Mouse (Mus musculus): ENCODE measurements around the gene Rbl2. TPM values are rescaled to one million over a fixed set of nuclear protein-coding genes. Genes with fewer than 3 reads are reported as not detected.

Gene Rbl2
- polyA plus RNA-seq, 1 experiment from 2014 or later = 26.6 TPM

DNA sequence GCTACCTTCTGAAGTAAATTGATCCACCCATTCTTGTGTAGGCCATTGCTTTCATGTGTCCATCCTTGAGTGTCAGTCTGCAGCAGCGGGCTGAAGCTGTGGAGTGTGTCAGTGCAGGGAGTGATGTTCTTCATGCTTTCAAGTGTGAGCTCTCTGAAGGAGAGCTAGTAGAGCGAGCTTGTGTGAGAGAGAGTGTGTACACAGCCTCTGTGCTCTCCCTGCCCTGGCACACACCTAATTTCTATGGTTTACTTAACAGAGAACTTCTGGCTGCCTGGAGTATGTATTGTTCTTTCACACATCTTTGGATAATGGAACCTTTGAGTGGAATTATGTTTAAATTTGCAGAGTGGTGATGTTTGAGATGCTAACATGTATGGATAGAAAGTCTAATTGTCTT lies 19.7 kb downstream of the Rbl2 start:
- WGBS = 91% methylated on average over 2 of the region's 2 CpGs
- H3K4me1 ChIP-seq (replicated peaks; ENCODE audit: control insufficient read depth, insufficient read depth, low read length) = no peaks in the 10 kb centered on the region
- no peak overlapping the region for H3K4me2 ChIP-seq (ENCODE audit: low read length)
- H3K27ac ChIP-seq (ENCODE audit: low read length) = no peak overlapping the region
- no peak for ATAC-seq
- no peaks in the 10 kb centered on the region for H3K9me3 ChIP-seq (ENCODE audit: control insufficient read depth, low read length)
- H3K27me3 ChIP-seq (replicated peaks; ENCODE audit: control insufficient read depth, insufficient read depth, low read length) = no peaks in the 10 kb centered on the region
- no peak overlapping the region for H3K4me3 ChIP-seq (replicated peaks; ENCODE audit: low read length)
- H3K36me3 ChIP-seq (ENCODE audit: control insufficient read depth, insufficient read depth) = peaks cover 9% of the 10 kb centered on the region
- no peak overlapping the region for H3K9ac ChIP-seq (replicated peaks; ENCODE audit: low read depth, low read length)

DNA sequence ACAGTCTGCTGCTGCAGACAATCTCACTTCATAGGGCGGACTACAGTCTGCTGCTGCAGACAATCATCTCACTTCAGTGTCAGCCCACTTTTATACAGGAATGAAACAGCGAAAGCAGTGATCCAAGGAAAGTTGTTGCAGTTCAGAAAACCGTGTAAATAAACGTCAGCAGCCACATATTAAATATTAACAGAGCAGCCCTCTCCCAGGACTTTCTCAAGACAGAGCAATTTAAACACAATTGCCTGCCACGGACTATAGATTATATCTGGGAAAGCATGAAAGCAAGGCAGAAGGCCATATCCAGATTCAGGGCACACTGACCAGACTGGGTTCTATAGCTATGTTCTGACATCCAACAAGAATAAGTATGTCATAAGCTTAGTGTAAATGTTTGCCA lies 24.3 kb downstream of the Rbl2 start:
- Histone ChIP-seq H3K27ac (ENCODE audit: low read length) (no peak overlapping the region), H3K4me2 (ENCODE audit: low read length) (no peak overlapping the region), H3K9ac (replicated peaks; ENCODE audit: low read depth, low read length) (no peak overlapping the region), H3K4me1 (replicated peaks; ENCODE audit: control insufficient read depth, insufficient read depth, low read length) (no peaks in the 10 kb centered on the region), H3K4me3 (replicated peaks; ENCODE audit: low read length) (no peak overlapping the region), H3K9me3 (ENCODE audit: control insufficient read depth, low read length) (no peaks in the 10 kb centered on the region), H3K27me3 (replicated peaks; ENCODE audit: control insufficient read depth, insufficient read depth, low read length) (no peaks in the 10 kb centered on the region), H3K36me3 (ENCODE audit: control insufficient read depth, insufficient read depth) (peaks cover 22% of the 10 kb centered on the region)
- ATAC-seq = no peak
- 93% methylated on average over 5 of the region's 5 CpGs for WGBS

DNA sequence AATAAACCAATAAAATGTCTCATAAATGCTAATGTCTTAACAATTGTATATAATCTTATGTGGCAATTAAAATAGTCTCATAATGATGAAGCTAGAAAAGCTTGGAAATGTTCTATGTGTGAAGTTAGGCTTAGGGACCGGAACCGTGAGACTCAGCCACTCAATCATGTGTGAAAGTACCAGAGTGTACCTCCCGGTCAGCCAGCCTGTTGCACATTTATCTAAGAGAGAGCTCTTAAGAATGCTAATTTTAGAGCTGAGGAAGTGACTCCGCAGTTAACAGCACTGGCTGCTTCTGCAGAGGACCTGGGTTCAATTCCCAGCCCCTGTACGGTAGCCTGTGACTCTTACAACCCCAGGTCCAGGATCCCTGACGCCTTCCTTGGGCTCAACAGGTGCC lies 28.2 kb downstream of the Rbl2 start:
- Histone ChIP-seq H3K4me1 (replicated peaks; ENCODE audit: control insufficient read depth, insufficient read depth, low read length) (no peaks in the 10 kb centered on the region), H3K9ac (replicated peaks; ENCODE audit: low read depth, low read length) (no peak overlapping the region), H3K27ac (ENCODE audit: low read length) (no peak overlapping the region), H3K36me3 (ENCODE audit: control insufficient read depth, insufficient read depth) (peaks cover 15% of the 10 kb centered on the region), H3K4me3 (replicated peaks; ENCODE audit: low read length) (no peak overlapping the region), H3K9me3 (ENCODE audit: control insufficient read depth, low read length) (no peaks in the 10 kb centered on the region), H3K4me2 (ENCODE audit: low read length) (no peak overlapping the region), H3K27me3 (replicated peaks; ENCODE audit: control insufficient read depth, insufficient read depth, low read length) (no peaks in the 10 kb centered on the region)
- no peak for ATAC-seq
- 91% methylated on average over 6 of the region's 6 CpGs for WGBS

DNA sequence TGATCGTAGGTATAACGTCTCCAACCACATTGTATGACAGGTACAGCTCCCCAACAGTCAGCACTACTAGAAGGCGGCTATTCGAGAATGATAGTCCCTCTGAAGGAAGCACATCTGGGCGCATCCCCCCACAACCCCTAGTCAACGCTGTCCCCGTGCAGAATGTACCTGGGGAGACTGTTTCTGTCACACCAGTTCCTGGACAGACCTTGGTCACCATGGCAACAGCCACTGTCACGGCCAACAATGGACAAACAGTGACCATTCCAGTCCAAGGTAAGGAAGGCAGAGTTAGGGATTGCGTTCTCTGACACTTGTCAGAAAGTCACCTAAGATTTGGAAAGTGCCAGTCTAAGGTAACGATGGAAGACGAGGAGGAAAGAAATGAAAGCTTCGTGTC lies 36.4 kb downstream of the Rbl2 start:
- H3K9me3 ChIP-seq (ENCODE audit: control insufficient read depth, low read length) = no peaks in the 10 kb centered on the region
- H3K36me3 ChIP-seq (ENCODE audit: control insufficient read depth, insufficient read depth) = peaks cover 8% of the 10 kb centered on the region
- no peaks in the 10 kb centered on the region for H3K4me1 ChIP-seq (replicated peaks; ENCODE audit: control insufficient read depth, insufficient read depth, low read length)
- WGBS = 91% methylated on average over 12 of the region's 12 CpGs
- no peaks in the 10 kb centered on the region for H3K27me3 ChIP-seq (replicated peaks; ENCODE audit: control insufficient read depth, insufficient read depth, low read length)
- no peak for ATAC-seq
- H3K4me3 ChIP-seq (replicated peaks; ENCODE audit: low read length) = no peak overlapping the region
- no peak overlapping the region for H3K27ac ChIP-seq (ENCODE audit: low read length)
- no peak overlapping the region for H3K9ac ChIP-seq (replicated peaks; ENCODE audit: low read depth, low read length)
- H3K4me2 ChIP-seq (ENCODE audit: low read length) = no peak overlapping the region

DNA sequence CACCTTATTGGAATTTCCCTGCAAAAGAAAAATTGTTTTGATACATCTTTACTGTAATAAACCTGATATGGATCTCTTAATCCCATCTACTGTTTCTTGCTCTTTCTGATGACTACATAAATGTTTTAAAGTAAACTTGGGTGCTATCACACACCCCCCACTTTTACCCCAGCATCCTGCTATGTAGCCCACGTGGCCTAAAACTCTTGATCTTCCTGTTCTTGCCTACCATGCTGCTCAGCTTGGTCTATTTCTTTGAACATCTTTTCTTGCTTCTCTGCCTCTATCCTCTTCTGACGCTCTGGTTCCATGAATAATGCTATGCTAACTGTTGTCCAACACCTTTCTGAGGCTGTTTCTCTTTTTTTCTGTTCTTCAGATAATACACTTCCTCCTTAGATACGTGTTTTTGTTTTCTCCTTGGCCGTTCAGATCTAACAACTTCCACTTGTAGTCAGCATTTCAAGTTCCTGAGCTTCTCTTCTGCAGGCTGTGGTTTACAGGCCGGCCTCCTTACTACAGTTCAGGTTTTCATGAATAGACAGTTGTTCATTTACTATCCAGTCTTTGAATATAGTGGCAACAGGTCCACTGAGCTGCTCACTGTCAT lies 42.1 kb downstream of the Rbl2 start:
- Histone ChIP-seq H3K4me1 (replicated peaks; ENCODE audit: control insufficient read depth, insufficient read depth, low read length) (no peaks in the 10 kb centered on the region), H3K36me3 (ENCODE audit: control insufficient read depth, insufficient read depth) (peaks cover 17% of the 10 kb centered on the region), H3K9me3 (ENCODE audit: control insufficient read depth, low read length) (no peaks in the 10 kb centered on the region), H3K9ac (replicated peaks; ENCODE audit: low read depth, low read length) (no peak overlapping the region), H3K27me3 (replicated peaks; ENCODE audit: control insufficient read depth, insufficient read depth, low read length) (no peaks in the 10 kb centered on the region), H3K27ac (ENCODE audit: low read length) (no peak overlapping the region), H3K4me3 (replicated peaks; ENCODE audit: low read length) (no peak overlapping the region), H3K4me2 (ENCODE audit: low read length) (no peak overlapping the region)
- ATAC-seq = no peak
- 92% methylated on average over 5 of the region's 5 CpGs for WGBS

DNA sequence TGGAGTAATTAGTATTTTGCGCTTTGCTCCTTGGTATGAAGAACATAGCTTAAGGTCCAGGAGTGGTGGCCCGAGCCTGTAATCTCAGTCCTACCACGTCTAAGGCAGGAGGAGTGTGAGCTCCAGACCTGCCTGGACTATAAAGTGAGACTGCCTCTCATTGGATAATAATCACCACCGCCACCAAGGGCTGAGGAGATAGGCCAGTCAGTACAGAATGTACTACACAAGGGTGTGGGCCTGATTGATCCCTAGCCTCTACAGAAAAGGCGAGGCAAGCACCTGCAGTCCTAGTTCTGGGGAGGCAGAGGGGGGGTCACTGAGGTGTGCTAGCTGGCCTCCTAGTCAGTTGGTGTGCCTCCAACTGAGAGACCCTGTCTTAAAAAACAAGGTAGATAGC lies 44.6 kb downstream of the Rbl2 start:
- WGBS = 94% methylated on average over 5 of the region's 5 CpGs
- Histone ChIP-seq H3K36me3 (ENCODE audit: control insufficient read depth, insufficient read depth) (peaks cover 24% of the 10 kb centered on the region), H3K27me3 (replicated peaks; ENCODE audit: control insufficient read depth, insufficient read depth, low read length) (no peaks in the 10 kb centered on the region)

DNA sequence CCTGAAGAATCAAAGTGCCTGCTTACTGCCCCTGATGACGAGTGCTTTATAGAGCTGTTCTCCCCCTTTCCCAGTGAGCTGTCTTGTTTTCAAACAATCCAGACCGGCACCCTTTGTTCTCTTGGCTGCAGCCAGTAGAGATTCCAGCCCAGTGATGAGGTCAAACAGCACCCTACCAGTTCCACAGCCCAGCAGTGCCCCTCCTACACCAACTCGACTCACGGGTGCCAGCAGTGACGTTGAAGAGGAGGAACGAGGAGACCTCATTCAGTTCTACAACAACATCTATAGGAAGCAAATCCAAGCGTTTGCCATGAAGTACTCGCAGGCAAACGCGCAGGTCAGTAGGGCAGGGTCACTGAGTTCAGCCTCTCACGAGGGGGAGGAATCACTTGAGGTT lies 45.1 kb downstream of the Rbl2 start:
- 79% methylated on average over 11 of the region's 11 CpGs for WGBS

More for the DNA sequence above, 44.6 kb downstream of the Rbl2 start:
- ATAC-seq = no peak
- Histone ChIP-seq H3K4me1 (replicated peaks; ENCODE audit: control insufficient read depth, insufficient read depth, low read length) (no peaks in the 10 kb centered on the region), H3K4me3 (replicated peaks; ENCODE audit: low read length) (no peak overlapping the region), H3K4me2 (ENCODE audit: low read length) (no peak overlapping the region), H3K27ac (ENCODE audit: low read length) (no peak overlapping the region), H3K9ac (replicated peaks; ENCODE audit: low read depth, low read length) (no peak overlapping the region), H3K9me3 (ENCODE audit: control insufficient read depth, low read length) (no peaks in the 10 kb centered on the region)

DNA sequence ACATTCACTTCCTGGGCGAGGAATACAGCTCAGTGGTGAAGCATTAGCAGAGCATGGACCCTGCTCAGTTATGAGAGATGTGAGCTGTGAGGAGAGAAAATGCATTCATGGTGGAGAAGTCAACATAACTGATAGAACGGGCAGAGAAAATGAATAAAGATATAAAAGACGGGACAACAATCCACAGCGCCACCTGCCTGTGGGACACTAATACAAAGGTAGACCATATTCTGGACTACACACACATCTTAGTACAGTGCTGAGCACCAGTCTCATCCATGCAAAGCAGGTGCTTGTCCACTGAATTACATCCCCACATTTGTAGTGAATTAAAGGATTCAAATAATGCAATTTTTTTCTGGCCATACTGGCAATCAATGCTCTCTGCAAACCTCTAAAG lies 47.7 kb downstream of the Rbl2 start:
- ATAC-seq = no peak
- Histone ChIP-seq H3K27me3 (replicated peaks; ENCODE audit: control insufficient read depth, insufficient read depth, low read length) (no peaks in the 10 kb centered on the region), H3K9me3 (ENCODE audit: control insufficient read depth, low read length) (no peaks in the 10 kb centered on the region), H3K4me2 (ENCODE audit: low read length) (no peak overlapping the region), H3K4me3 (replicated peaks; ENCODE audit: low read length) (no peak overlapping the region), H3K9ac (replicated peaks; ENCODE audit: low read depth, low read length) (no peak overlapping the region), H3K4me1 (replicated peaks; ENCODE audit: control insufficient read depth, insufficient read depth, low read length) (no peaks in the 10 kb centered on the region), H3K36me3 (ENCODE audit: control insufficient read depth, insufficient read depth) (peaks cover 25% of the 10 kb centered on the region), H3K27ac (ENCODE audit: low read length) (no peak overlapping the region)
- WGBS = 93% methylated on average over 4 of the region's 4 CpGs

More for the DNA sequence above, 45.1 kb downstream of the Rbl2 start:
- ATAC-seq = no peak
- no peak overlapping the region for H3K27ac ChIP-seq (ENCODE audit: low read length)
- H3K4me2 ChIP-seq (ENCODE audit: low read length) = no peak overlapping the region
- no peak overlapping the region for H3K4me3 ChIP-seq (replicated peaks; ENCODE audit: low read length)
- H3K36me3 ChIP-seq (ENCODE audit: control insufficient read depth, insufficient read depth) = peaks cover 24% of the 10 kb centered on the region
- H3K9me3 ChIP-seq (ENCODE audit: control insufficient read depth, low read length) = no peaks in the 10 kb centered on the region
- H3K4me1 ChIP-seq (replicated peaks; ENCODE audit: control insufficient read depth, insufficient read depth, low read length) = no peaks in the 10 kb centered on the region
- H3K27me3 ChIP-seq (replicated peaks; ENCODE audit: control insufficient read depth, insufficient read depth, low read length) = no peaks in the 10 kb centered on the region
- H3K9ac ChIP-seq (replicated peaks; ENCODE audit: low read depth, low read length) = no peak overlapping the region

DNA sequence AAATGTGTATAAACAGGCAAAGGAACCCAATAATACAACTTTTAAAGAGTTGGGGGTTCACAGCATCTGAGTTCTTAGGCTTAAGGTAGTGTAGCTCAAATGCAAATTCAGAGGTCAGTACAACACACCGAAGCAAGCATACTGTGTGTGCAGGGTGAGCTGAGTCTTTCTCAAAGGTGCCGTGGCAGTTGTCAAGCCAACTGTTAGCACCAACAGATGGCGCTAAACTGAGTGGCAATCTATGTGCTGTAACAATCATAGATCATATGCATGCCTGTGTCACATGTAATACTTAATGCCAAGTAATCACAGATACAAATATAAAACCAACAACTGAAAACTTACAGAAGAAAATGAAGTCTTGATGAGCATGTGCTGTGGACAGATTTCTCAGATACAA lies 48.3 kb downstream of the Rbl2 start:
- no peak overlapping the region for H3K27ac ChIP-seq (ENCODE audit: low read length)
- no peaks in the 10 kb centered on the region for H3K27me3 ChIP-seq (replicated peaks; ENCODE audit: control insufficient read depth, insufficient read depth, low read length)
- no peak overlapping the region for H3K4me3 ChIP-seq (replicated peaks; ENCODE audit: low read length)
- 73% methylated on average over 3 of the region's 3 CpGs for WGBS
- H3K9me3 ChIP-seq (ENCODE audit: control insufficient read depth, low read length) = no peaks in the 10 kb centered on the region
- H3K36me3 ChIP-seq (ENCODE audit: control insufficient read depth, insufficient read depth) = peaks cover 30% of the 10 kb centered on the region
- no peak overlapping the region for H3K9ac ChIP-seq (replicated peaks; ENCODE audit: low read depth, low read length)
- no peak for ATAC-seq
- no peaks in the 10 kb centered on the region for H3K4me1 ChIP-seq (replicated peaks; ENCODE audit: control insufficient read depth, insufficient read depth, low read length)
- no peak overlapping the region for H3K4me2 ChIP-seq (ENCODE audit: low read length)

DNA sequence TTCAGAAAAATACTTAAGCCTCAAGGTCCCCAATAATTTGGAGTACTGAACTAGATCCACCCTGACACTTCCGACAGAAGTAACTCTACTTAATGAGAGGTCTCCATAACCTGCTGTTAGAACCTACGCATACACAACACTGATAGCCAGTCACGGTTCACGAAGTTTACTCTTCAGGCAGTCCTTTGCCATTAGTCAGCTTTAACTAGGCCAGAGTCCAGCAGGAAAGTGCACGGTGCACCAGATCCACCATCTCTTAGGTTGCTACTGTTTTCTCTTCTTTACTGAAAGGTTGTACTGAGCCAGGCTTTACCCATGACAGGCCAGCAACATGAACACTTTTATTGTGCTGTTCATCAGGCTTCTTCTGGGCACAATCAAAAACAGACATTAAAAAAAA lies 54.5 kb downstream of the Rbl2 start:
- Histone ChIP-seq H3K27me3 (replicated peaks; ENCODE audit: control insufficient read depth, insufficient read depth, low read length) (no peaks in the 10 kb centered on the region), H3K36me3 (ENCODE audit: control insufficient read depth, insufficient read depth) (peaks cover 34% of the 10 kb centered on the region), H3K27ac (ENCODE audit: low read length) (no peak overlapping the region), H3K4me2 (ENCODE audit: low read length) (no peak overlapping the region), H3K9me3 (ENCODE audit: control insufficient read depth, low read length) (no peaks in the 10 kb centered on the region), H3K4me3 (replicated peaks; ENCODE audit: low read length) (no peak overlapping the region), H3K4me1 (replicated peaks; ENCODE audit: control insufficient read depth, insufficient read depth, low read length) (no peaks in the 10 kb centered on the region), H3K9ac (replicated peaks; ENCODE audit: low read depth, low read length) (no peak overlapping the region)
- ATAC-seq = no peak
- 94% methylated on average over 5 of the region's 5 CpGs for WGBS
